Mouse (Mus musculus) frontal cortex, postnatal 36 days (tissue): ENCODE measurements around the gene Gid8.

Experiments used
- DNase-seq, 2 experiments: peaks; one replicate each; pipeline ENCODE4 v3.0.0; 2022; ENCODE audit warnings: low spot score in 2 of 2

Gid8 gene

DNA sequence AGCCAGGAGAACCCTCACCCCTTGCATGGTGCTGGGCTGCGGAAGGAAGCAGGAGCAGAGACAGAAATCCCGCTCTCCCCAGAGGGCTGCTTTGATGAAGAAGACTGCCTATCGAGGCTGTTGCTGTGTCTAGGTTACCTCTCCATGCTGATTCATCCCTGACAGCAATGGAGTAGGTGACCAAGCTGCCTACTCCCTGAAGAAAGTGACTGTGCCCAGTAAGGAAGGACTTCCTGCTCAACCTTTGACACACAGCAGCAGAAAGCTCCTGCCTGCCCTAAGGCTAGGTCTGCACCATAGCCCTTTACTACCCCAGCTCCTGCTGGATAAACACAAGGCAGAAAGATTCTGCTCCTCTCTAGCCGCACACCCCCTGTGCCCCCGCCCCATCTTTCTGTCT is 39.0 kb downstream of the Gid8 start:
- DNase-seq = no peak

DNA sequence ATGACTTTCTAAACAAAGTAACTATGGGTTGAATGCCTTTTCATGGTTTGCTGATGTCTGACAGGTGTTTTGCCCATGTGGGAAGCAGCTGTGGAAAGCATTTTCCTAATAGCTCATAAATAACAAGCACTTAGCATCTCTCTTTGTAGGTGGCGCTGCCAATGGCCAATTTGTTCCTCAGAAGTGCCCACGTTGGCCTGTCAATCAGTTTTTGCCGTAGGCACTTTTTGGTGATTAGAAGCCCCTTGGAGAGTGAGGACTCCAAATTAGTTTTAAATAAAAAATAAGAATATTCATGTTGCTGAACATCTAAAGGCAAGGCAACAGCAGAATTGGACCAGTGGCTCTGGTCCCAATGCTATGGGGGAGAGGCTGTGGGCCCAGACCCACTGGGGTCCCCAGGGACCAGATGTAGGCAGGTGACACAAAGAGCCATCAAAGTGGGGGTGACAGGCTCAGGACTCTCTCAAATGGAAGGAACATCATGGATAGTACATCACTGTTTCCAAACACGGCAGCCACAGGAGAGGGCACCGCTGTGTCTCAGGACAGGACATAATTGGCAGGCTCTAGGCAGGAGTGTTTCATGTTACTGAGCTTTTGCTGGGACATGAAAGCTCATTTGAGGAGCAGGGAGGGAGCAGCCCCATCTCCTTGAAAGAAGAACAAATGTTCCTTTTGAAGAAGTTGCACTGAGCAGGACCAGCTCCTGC is 45.2 kb downstream of the Gid8 start:
- no peak for DNase-seq

DNA sequence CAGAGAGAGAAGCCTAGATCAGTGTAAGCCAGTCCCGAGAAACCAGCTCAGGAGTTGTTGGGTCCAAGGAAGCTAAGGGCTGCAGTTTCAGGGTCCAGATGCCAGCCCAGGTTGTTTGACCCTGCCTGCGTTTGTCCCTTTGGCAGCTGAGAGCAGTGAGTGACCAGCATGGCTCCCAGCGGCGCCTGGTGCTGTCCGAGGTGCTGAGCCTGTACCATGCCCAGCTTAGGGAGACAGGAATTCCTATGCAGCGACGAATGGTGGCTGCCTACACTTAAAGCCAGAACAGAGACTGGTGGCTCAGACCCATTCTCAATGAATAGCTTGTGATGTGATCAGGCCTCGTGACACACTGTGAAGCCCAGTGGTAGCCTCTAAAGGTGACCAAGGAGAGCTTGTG is 46.0 kb downstream of the Gid8 start:
- no peak for DNase-seq

DNA sequence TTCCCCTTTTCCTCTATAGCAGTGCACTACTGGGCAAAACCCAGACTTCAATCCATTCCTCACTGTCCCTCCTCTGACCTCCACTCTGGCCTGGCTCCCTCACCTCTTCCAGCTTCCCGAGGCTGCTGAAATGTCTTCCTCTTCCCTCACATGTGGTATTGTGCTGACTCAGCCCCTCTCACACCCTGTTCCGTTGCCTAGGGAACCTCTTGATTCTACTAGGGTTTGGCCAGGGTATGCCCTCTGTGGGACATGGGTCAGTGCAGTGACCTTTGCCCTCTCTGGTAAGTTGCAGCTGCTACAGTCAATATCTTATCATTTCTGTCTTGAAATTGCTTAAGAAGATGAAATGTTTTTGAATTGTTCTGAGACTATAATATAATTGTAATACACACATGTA is 46.9 kb downstream of the Gid8 start:
- no peak for DNase-seq

DNA sequence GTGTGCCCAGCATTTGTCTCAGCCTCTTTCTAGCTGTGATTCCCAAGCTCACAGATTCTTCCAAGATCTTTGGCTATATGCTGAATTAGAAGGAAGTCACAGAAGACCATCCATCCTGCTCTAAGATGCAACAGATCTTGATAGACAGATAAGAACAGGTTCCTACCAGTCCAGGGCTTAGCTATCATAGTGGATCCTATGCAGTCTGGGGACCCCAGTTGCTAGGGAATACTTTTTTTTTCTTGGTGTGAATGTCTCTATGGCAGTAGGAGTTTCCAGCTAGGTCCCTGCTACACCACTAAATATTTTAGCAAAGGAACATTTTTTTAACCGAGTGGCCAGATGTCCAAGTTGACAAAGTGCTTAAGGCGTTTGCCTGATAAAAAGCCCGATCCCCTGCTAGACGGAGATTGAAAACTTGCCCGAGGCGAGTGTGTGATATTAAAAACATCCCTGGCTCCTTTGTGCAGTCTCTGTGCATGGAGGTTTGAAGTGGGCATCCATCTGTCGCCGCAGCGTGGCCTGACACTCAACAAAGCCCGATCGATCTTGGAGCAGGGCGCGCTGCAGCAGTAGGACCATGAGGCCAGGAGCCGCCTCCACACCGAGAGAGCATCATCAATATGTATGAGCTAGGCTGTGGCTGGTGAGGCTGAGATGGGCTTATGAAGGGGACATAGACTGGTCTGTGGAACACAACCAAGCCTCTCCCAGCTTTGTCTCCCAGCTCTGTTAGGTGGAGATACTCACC is 48.8 kb downstream of the Gid8 start:
- DNase-seq = peak in 1 of 2 experiments; percentile 20

DNA sequence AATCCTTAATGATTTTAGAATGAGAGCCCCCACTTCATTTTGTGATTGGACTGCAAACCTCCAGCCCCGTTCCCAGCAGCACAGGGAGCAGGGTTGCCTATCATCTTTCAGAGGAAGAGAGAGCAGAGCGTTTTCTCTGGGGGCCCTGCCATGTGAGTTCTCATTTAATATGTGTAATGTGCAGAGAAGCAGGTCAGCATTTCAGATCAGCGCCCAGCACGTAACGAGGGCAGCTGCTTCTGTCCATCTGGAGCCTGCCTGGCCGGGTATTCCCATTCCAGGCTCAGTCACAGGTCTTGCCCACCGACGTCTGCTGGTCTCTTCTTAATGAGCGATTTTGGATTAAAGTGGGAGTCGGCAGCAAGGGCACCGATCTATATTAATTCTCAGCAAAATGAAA is 55.1 kb downstream of the Gid8 start:
- DNase-seq = no peak

DNA sequence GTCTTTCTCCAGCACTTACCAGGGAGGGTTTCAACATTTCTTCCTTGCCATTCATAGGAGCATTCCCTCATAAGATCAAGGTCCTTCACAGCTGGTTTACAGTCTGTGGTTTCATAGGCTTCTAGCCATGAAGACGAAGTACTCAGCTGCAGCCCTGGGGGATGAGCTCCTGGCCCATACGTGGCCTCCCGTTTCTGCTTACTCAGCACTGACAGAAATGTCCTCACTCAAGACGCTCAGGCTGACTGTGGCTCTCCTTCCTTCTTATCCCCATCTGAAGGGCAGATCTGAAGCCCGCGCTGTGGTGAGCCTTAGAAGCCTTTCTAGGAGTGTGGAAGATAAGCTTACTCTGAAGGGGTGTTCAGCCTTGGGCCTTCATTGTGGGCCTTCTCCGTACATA is 55.8 kb downstream of the Gid8 start:
- no peak for DNase-seq
